Mouse (Mus musculus) MEL (cell line): ENCODE data around the gene Slc16a8. TPM values are rescaled to one million over a fixed set of nuclear protein-coding genes. Genes with fewer than 3 reads are reported as not detected.
A peak's percentile ranks its signal among the peaks of the same experiment; 100 is the strongest.

Experiments
- DNase-seq: peaks from one replicate; pipeline ENCODE4 v3.0.0; 2011; ENCODE audit warnings: low read depth, low spot score
- H3K27ac ChIP-seq: 2 replicates; pipeline ENCODE4 v1.5.1; 2012; ENCODE audit warnings: low read depth, mild to moderate bottlenecking, control low read depth, low read length, moderate library complexity; ENCODE audit not compliant: control insufficient read depth
- H3K27me3 ChIP-seq, 2 experiments: fragments of 150-350 bp in 1 of 2; sonication (generic) in 1 of 2; 2 replicates each; pipeline ENCODE4 v1.6.1; 2012; ENCODE audit warnings: low read length in 2 of 2, mild to moderate bottlenecking in 2 of 2, improper control_type of control experiment in 1 of 2, moderate library complexity in 1 of 2; ENCODE audit not compliant: insufficient read depth in 2 of 2, control insufficient read depth in 1 of 2
- H3K36me3 ChIP-seq, 2 experiments: 2 replicates each; pipeline ENCODE4 v1.6.1; 2012 to 2014; ENCODE audit warnings: low read length in 2 of 2, improper control_type of control experiment in 1 of 2, inconsistent platforms in 1 of 2, mild to moderate bottlenecking in 1 of 2; ENCODE audit not compliant: insufficient read depth in 2 of 2, control insufficient read depth in 1 of 2
- H3K4me1 ChIP-seq, 2 experiments: fragments of 150-350 bp in 1 of 2; sonication (generic) in 1 of 2; 2 replicates each; pipeline ENCODE4 v1.6.1; 2012; ENCODE audit warnings: low read length in 2 of 2, improper control_type of control experiment in 1 of 2, mild to moderate bottlenecking in 1 of 2; ENCODE audit not compliant: insufficient read depth in 2 of 2, control insufficient read depth in 1 of 2
- H3K4me3 ChIP-seq, 2 experiments: fragments of 150-350 bp in 1 of 2; sonication (generic) in 1 of 2; 2 replicates each; pipeline ENCODE4 v1.5.1; 2012; ENCODE audit warnings: low read depth in 2 of 2, low read length in 2 of 2, mild to moderate bottlenecking in 2 of 2, moderate library complexity in 2 of 2, control low read depth in 1 of 2, improper control_type of control experiment in 1 of 2; ENCODE audit not compliant: control insufficient read depth in 1 of 2, insufficient read depth in 1 of 2
- H3K79me2 ChIP-seq: 2 replicates; pipeline ENCODE4 v1.6.1; 2012; ENCODE audit warnings: mild to moderate bottlenecking, low read length, moderate library complexity; ENCODE audit not compliant: control insufficient read depth, poor library complexity, insufficient read depth
- H3K9ac ChIP-seq: 2 replicates; pipeline ENCODE4 v1.6.1; 2012; ENCODE audit warnings: low read depth, mild to moderate bottlenecking, control low read depth, low read length, moderate library complexity; ENCODE audit not compliant: control insufficient read depth, poor library complexity, severe bottlenecking
- H3K9me3 ChIP-seq: fragments of 150-350 bp; sonication (generic); replicated peaks from 2 replicates; pipeline ENCODE4 v1.6.1; 2012; ENCODE audit warnings: mild to moderate bottlenecking, low read length, improper control_type of control experiment, moderate library complexity; ENCODE audit not compliant: insufficient read depth
- CHD2 ChIP-seq: IDR thresholded peaks from 2 replicates; pipeline ENCODE4 v1.6.1; 2011; ENCODE audit warnings: low read length, improper control_type of control experiment
- CTCF ChIP-seq, 3 experiments: IDR thresholded peaks in 2 of 3; conservative IDR thresholded peaks in 1 of 3; 2 replicates each; pipeline ENCODE4 v1.5.1; 2011 to 2012; ENCODE audit warnings: low read length in 3 of 3, low read depth in 2 of 3, mild to moderate bottlenecking in 2 of 3, improper control_type of control experiment in 1 of 3, inconsistent platforms in 1 of 3, mixed read lengths in 1 of 3, moderate library complexity in 1 of 3; ENCODE audit not compliant: control insufficient read depth in 1 of 3, insufficient read depth in 1 of 3, poor library complexity in 1 of 3, severe bottlenecking in 1 of 3
- E2F4 ChIP-seq: IDR thresholded peaks from 2 replicates; pipeline ENCODE4 v1.6.1; 2011; ENCODE audit warnings: low read depth, low read length, improper control_type of control experiment, borderline replicate concordance
- ETS1 ChIP-seq: IDR thresholded peaks from 2 replicates; pipeline ENCODE4 v1.6.1; 2012; ENCODE audit warnings: low read depth, mild to moderate bottlenecking, inconsistent platforms, low read length, improper control_type of control experiment, moderate library complexity
- GABPA ChIP-seq: IDR thresholded peaks from 2 replicates; pipeline ENCODE4 v1.6.1; 2012; ENCODE audit warnings: low read depth, mild to moderate bottlenecking, inconsistent platforms, low read length, improper control_type of control experiment, moderate library complexity
- GATA1 ChIP-seq: IDR thresholded peaks from 2 replicates; pipeline ENCODE4 v1.6.1; 2011; ENCODE audit warnings: low read depth, low read length, improper control_type of control experiment
- MAZ ChIP-seq: IDR thresholded peaks from 2 replicates; pipeline ENCODE4 v1.6.1; 2012; ENCODE audit warnings: low read depth, mild to moderate bottlenecking, inconsistent platforms, low read length, improper control_type of control experiment
- MXI1 ChIP-seq: IDR thresholded peaks from 2 replicates; pipeline ENCODE4 v1.6.1; 2011; ENCODE audit warnings: mild to moderate bottlenecking, low read depth, low read length, improper control_type of control experiment
- MYB ChIP-seq: IDR thresholded peaks from 2 replicates; pipeline ENCODE4 v1.6.1; 2011; ENCODE audit warnings: mild to moderate bottlenecking, low read depth, low read length, improper control_type of control experiment
- NELFE ChIP-seq: IDR thresholded peaks from 2 replicates; pipeline ENCODE4 v1.6.1; 2011; ENCODE audit warnings: low read depth, low read length, improper control_type of control experiment
- NRF1 ChIP-seq: IDR thresholded peaks from 2 replicates; pipeline ENCODE4 v1.6.1; 2014; ENCODE audit warnings: low read depth, mild to moderate bottlenecking, inconsistent platforms, low read length, improper control_type of control experiment, moderate library complexity; ENCODE audit not compliant: poor library complexity, insufficient read depth, severe bottlenecking
- POLR2A ChIP-seq, 2 experiments: IDR thresholded peaks; 2 replicates each; pipeline ENCODE4 v1.6.1; 2011 to 2012; ENCODE audit warnings: low read length in 2 of 2, mild to moderate bottlenecking in 2 of 2, control low read depth in 1 of 2, improper control_type of control experiment in 1 of 2, low read depth in 1 of 2, moderate library complexity in 1 of 2; ENCODE audit not compliant: control insufficient read depth in 1 of 2, insufficient read depth in 1 of 2, poor library complexity in 1 of 2
- POLR2AphosphoS5 ChIP-seq: IDR thresholded peaks from 2 replicates; pipeline ENCODE4 v1.6.1; 2012; ENCODE audit warnings: low read depth, borderline replicate concordance, mild to moderate bottlenecking, inconsistent platforms, low read length, moderate library complexity, mixed read lengths
- RAD21 ChIP-seq: IDR thresholded peaks from 2 replicates; pipeline ENCODE4 v1.6.1; 2011; ENCODE audit warnings: mild to moderate bottlenecking, low read depth, low read length, improper control_type of control experiment
- RCOR1 ChIP-seq: IDR thresholded peaks from 2 replicates; pipeline ENCODE4 v1.6.1; 2012; ENCODE audit warnings: low read depth, mild to moderate bottlenecking, inconsistent platforms, low read length, improper control_type of control experiment
- SIN3A ChIP-seq: IDR thresholded peaks from 2 replicates; pipeline ENCODE4 v1.6.1; 2012; ENCODE audit warnings: low read length, improper control_type of control experiment, inconsistent platforms
- SMC3 ChIP-seq: IDR thresholded peaks from 2 replicates; pipeline ENCODE4 v1.6.1; 2011; ENCODE audit warnings: low read depth, low read length, improper control_type of control experiment
- TCF12 ChIP-seq: IDR thresholded peaks from 2 replicates; pipeline ENCODE4 v1.6.1; 2014; ENCODE audit warnings: low read depth, mild to moderate bottlenecking, inconsistent platforms, low read length, improper control_type of control experiment, moderate library complexity
- USF2 ChIP-seq, 2 experiments: IDR thresholded peaks; 2 replicates each; pipeline ENCODE4 v1.6.1; 2011 to 2012; ENCODE audit warnings: improper control_type of control experiment in 2 of 2, low read length in 2 of 2, borderline replicate concordance in 1 of 2, inconsistent platforms in 1 of 2, low read depth in 1 of 2, mild to moderate bottlenecking in 1 of 2; ENCODE audit not compliant: insufficient read depth in 1 of 2
- ZC3H11A ChIP-seq: IDR thresholded peaks from 2 replicates; pipeline ENCODE4 v1.6.1; 2012; ENCODE audit warnings: low read depth, mild to moderate bottlenecking, inconsistent platforms, low read length, improper control_type of control experiment
- ZMIZ1 ChIP-seq: IDR thresholded peaks from 2 replicates; pipeline ENCODE4 v1.6.1; 2012; ENCODE audit warnings: low read depth, mild to moderate bottlenecking, inconsistent platforms, low read length, improper control_type of control experiment, moderate library complexity
- ZNF384 ChIP-seq: IDR thresholded peaks from 2 replicates; pipeline ENCODE4 v1.6.1; 2012; ENCODE audit warnings: low read depth, mild to moderate bottlenecking, inconsistent platforms, low read length, improper control_type of control experiment
- polyA plus RNA-seq, 2 experiments: library from polyadenylated mRNA; stranded (reverse) in 1 of 2; unstranded in 1 of 2; fragments of >175 nt in 1 of 2; fragments of >200 nt in 1 of 2; gene quantifications; 2 replicates each; pipeline versions ENCODE4 v1.2.1 to v1.2.4; 2012; ENCODE audit warnings: low replicate concordance in 2 of 2, low read depth in 1 of 2; ENCODE audit not compliant: insufficient read length in 2 of 2, insufficient read depth in 1 of 2, missing spikeins in 1 of 2
- total RNA-seq: library from RNA; depleted of rRNA; stranded (reverse); fragments of 300-350 nt; gene quantifications from 2 replicates; pipeline ENCODE4 v1.2.3, GENCODE M21; 2012

The Slc16a8 gene
- total and polyA plus RNA-seq, 3 experiments: 0.15 to 0.47 TPM; not detected in 1

DNA sequence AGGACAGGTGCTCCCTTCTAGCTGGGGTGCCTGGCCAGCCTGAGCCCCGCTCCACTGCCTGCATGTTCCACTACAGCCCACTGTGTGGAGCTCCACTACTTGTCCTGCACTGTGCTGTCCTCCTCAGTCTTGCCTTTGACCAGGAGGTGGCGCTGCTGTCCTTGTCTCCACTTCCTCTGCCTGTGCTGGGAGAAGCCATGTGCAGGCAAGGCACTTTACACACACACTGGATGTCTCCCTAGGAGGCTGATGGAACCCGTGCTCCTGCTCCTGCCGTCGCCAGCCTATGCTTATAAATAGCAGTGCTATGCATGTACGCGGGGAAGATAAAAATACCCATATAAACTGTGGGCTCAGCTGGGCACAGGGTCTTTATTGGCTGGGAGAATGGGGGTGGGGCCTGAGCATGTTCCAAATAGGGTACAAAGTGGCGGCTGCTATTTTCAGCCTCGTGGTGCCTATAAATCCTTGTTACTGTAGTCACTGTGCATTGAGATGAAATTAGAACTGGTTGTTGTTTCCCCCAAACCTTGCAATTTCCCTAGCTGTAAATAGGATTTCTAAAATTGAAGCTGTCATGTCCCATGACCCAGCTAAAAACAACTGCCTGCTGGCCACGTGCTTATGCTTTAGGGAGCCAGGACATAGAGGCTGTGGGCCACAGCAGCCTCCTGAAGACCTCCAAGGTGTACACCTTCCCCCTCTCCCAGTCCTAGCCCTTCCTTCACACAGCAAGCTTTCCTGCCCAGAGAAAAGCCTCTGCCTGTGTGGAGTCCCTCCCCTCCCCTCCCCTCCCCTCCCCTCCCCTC, 11.1 kb downstream of the Slc16a8 start (continued):
- TF ChIP-seq USF2 (IDR thresholded peaks at IDR 0.05; ENCODE audit: borderline replicate concordance in 1 of 2, insufficient read depth in 1 of 2, low read depth in 1 of 2, low read length in 2 of 2): no peak
- no peak for TF ChIP-seq E2F4
- TF ChIP-seq SIN3A: peak; percentile 73
- TF ChIP-seq NRF1: no peak
- TF ChIP-seq ZNF384: no peak
- TF ChIP-seq MXI1: peak; percentile 67; the same call in 1 of the 2 replicates
- TF ChIP-seq GATA1: no peak
- TF ChIP-seq ETS1: no peak
- peak in 1 of 2 experiments; percentile 32; a peak in 1 of 4 replicates for TF ChIP-seq POLR2A (IDR thresholded peaks at IDR 0.05; ENCODE audit: control insufficient read depth in 1 of 2, insufficient read depth in 1 of 2, low read depth in 1 of 2, low read length in 2 of 2, poor library complexity in 1 of 2)
- no peak for TF ChIP-seq ZMIZ1
- TF ChIP-seq SMC3: peak; percentile 95
- peak; percentile 89 for TF ChIP-seq RAD21
- TF ChIP-seq NELFE: no peak

DNA sequence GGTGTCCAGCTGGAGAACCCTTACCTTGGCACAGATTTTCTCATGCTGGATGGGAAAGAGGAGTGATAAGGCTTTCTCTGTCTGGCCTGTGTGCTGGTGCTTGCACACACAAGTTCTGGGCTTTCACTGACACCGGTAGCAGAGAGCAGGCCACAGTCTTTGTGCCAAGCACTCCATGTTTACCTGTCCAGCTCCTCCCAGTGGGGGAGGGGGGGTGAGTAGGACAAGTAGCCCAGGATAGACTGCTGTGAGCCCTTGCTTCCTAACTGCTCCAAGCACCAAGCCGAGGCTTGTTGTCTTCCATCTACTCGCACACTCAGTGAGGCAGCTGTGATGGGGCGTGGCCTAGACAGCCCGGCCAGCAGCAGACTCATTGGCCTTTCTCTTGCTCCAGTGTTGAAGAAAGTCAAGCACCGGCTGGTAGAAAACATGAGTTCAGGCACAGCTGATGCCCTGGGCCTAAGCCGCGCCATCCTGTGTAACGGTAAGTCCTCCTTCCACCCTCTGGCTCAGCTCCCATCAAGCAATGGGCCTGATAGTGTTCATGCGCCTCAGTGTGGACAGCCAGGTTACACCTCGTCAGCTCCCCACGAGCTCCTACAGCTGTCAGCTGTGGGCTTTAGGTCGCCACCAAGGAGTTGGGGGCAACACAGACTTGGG, 11.9 kb downstream of the Slc16a8 start:
- no peak for TF ChIP-seq MAZ
- TF ChIP-seq GABPA: no peak
- no peak for TF ChIP-seq MYB
- no peak for TF ChIP-seq ZMIZ1
- TF ChIP-seq SIN3A: no peak
- no peak for TF ChIP-seq TCF12
- TF ChIP-seq RCOR1: no peak
- no peak for TF ChIP-seq GATA1
- TF ChIP-seq ZC3H11A: no peak
- TF ChIP-seq RAD21: no peak
- no peak for TF ChIP-seq CHD2
- TF ChIP-seq CTCF (IDR thresholded peaks at IDR 0.05 in 2 of 3, conservative IDR thresholded peaks at IDR 0.05 in 1 of 3; ENCODE audit: control insufficient read depth in 1 of 3, insufficient read depth in 1 of 3, low read depth in 2 of 3, low read length in 3 of 3, poor library complexity in 1 of 3, severe bottlenecking in 1 of 3): no peak
- no peak for TF ChIP-seq POLR2AphosphoS5
- no peak for TF ChIP-seq E2F4
- Histone ChIP-seq H3K36me3 (peaks cover 0 to 2% of the 10 kb centered on the region in 2 experiments; a peak in 1 of 4 replicates), H3K27ac (no peak overlapping the region)

More for the DNA sequence above, 11.9 kb downstream of the Slc16a8 start:
- no peaks in the 10 kb centered on the region for H3K9me3 ChIP-seq
- H3K9ac ChIP-seq: no peak overlapping the region
- H3K4me1 ChIP-seq: no peaks in the 10 kb centered on the region
- H3K27me3 ChIP-seq: no peaks in the 10 kb centered on the region
- DNase-seq: no peak
- H3K79me2 ChIP-seq: no peaks in the 10 kb centered on the region
- H3K4me3 ChIP-seq: no peak overlapping the region
